ENCODE assay signal across 9 mouse cellular contexts in the genomic region with DNA sequence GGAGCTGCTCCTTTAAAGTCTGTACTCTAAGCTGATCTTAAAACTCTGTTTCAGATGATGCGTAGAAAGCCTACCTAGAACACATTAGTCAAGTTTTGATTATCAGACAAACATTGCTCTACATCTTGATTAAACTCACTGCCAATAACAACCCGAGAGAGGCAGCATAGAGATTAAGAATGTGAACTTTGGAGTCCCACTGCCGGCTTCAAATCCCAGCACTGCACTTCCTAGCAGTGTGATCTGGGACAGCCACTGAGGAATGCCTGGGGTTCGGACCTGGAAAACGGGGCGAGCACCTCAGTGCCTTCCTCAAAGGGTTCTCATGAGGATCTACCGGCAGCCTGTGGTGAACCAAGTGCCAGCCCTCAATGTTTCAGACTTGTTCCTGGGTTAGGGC. TPM values are rescaled to one million over a fixed set of nuclear protein-coding genes. Genes with fewer than 3 reads are reported as not detected.
A peak's percentile ranks its signal among the peaks of the same experiment; 100 is the strongest.
DNase-seq lines count a peak whose midpoint lies in the region; ATAC-seq and TF ChIP-seq lines count a peak whose summit lies in the region.
"Had no signal": no experiment of that assay in that cellular context is flagged by ENCODE, and none has a peak within 500 bp of the region (broad histone marks: within the 10 kb centered on the region; RNA-seq: fewer than 3 reads in every experiment).

No protein-coding gene starts in this region.

- TF ChIP-seq CTCF in kidney, postnatal 0 days (IDR thresholded peaks at IDR 0.05; ENCODE audit: low read depth), result no peak
- no peak for TF ChIP-seq CTCF in small intestine, adult 2 months (IDR thresholded peaks at IDR 0.05; ENCODE audit: extremely low read depth, insufficient read length, insufficient replicate concordance, low read depth, low read length)

- H3K9me3 ChIP-seq in forebrain, embryonic 10.5 days, result no peaks in the 10 kb centered on the region
- no peaks in the 10 kb centered on the region for H3K9me3 ChIP-seq in forebrain, embryonic 15.5 days
- H3K9me3 ChIP-seq in megakaryocyte, embryonic 14.5 days, result no peaks in the 10 kb centered on the region
- H3K9me3 ChIP-seq in kidney, postnatal 0 days (replicated peaks; ENCODE audit: low read length), result no peaks in the 10 kb centered on the region

- H3K4me1 ChIP-seq in forebrain, embryonic 10.5 days, result peaks cover 41% of the 10 kb centered on the region
- peaks cover 25% of the 10 kb centered on the region for H3K4me1 ChIP-seq in forebrain, embryonic 15.5 days
- H3K4me1 ChIP-seq in megakaryocyte, embryonic 14.5 days, result peaks cover 64% of the 10 kb centered on the region
- H3K4me1 ChIP-seq in kidney, postnatal 0 days (replicated peaks; ENCODE audit: insufficient read depth, low read length), result peaks cover 17% of the 10 kb centered on the region; the same call in 1 of the 2 replicates
- peaks cover 14% of the 10 kb centered on the region for H3K4me1 ChIP-seq in small intestine, adult 2 months (ENCODE audit: control insufficient read depth, insufficient read depth, insufficient read length, low read length)

- no peak for DNase-seq in forebrain, embryonic 10.5 days (ENCODE audit: extremely low spot score, low spot score)
- DNase-seq in kidney, postnatal 0 days (ENCODE audit: low spot score), result no peak
- no peak for DNase-seq in layer of hippocampus, adult 9-10 months (ENCODE audit: low spot score)
- DNase-seq in adipocyte (ENCODE audit: low spot score), result no peak
- DNase-seq: cerebellum, adult 18-20 months had no signal

- H3K36me3 ChIP-seq in forebrain, embryonic 10.5 days (replicated peaks), result peaks cover 59% of the 10 kb centered on the region
- peaks cover 27% of the 10 kb centered on the region for H3K36me3 ChIP-seq in forebrain, embryonic 15.5 days
- H3K36me3 ChIP-seq in megakaryocyte, embryonic 14.5 days (replicated peaks; ENCODE audit: low read length), result peaks cover 52% of the 10 kb centered on the region
- H3K36me3 ChIP-seq in kidney, postnatal 0 days (ENCODE audit: insufficient read depth, low read length), result peaks cover 18% of the 10 kb centered on the region
- H3K36me3 ChIP-seq in small intestine, adult 2 months (ENCODE audit: control insufficient read depth, insufficient read depth, low read length), result peaks cover 24% of the 10 kb centered on the region

- WGBS in forebrain, embryonic 10.5 days, result 93% methylated on average over 7 of the region's 7 CpGs
- 89% methylated on average over 7 of the region's 7 CpGs for WGBS in forebrain, embryonic 15.5 days
- WGBS in kidney, postnatal 0 days, result 85% methylated on average over 7 of the region's 7 CpGs
- 30% methylated on average over 7 of the region's 7 CpGs for WGBS in small intestine, adult 2 months

- H3K27me3 ChIP-seq in forebrain, embryonic 10.5 days (ENCODE audit: poor library complexity, severe bottlenecking), result no peaks in the 10 kb centered on the region
- no peaks in the 10 kb centered on the region for H3K27me3 ChIP-seq in forebrain, embryonic 15.5 days
- H3K27me3 ChIP-seq in megakaryocyte, embryonic 14.5 days (replicated peaks), result no peaks in the 10 kb centered on the region
- no peaks in the 10 kb centered on the region for H3K27me3 ChIP-seq in kidney, postnatal 0 days (ENCODE audit: insufficient read depth, low read length)
- H3K27me3 ChIP-seq in small intestine, adult 2 months (ENCODE audit: control insufficient read depth, insufficient read depth, low read length), result no peaks in the 10 kb centered on the region

- TF ChIP-seq POLR2A in small intestine, adult 2 months (IDR thresholded peaks at IDR 0.05; ENCODE audit: low read depth, low read length), result no peak

- H3K27ac ChIP-seq in forebrain, embryonic 10.5 days, result no peak overlapping the region
- H3K27ac ChIP-seq in forebrain, embryonic 15.5 days (replicated peaks), result no peak overlapping the region
- no peak overlapping the region for H3K27ac ChIP-seq in kidney, postnatal 0 days
- H3K27ac ChIP-seq in small intestine, adult 2 months (ENCODE audit: insufficient read depth, low read depth, low read length), result peak overlapping the region; percentile 77

- H3K4me2 ChIP-seq in forebrain, embryonic 15.5 days (replicated peaks), result no peak overlapping the region
- H3K4me2 ChIP-seq in kidney, postnatal 0 days (ENCODE audit: low read length), result peak overlapping the region; percentile 85

- ATAC-seq in forebrain, embryonic 15.5 days (replicated peaks), result no peak
- ATAC-seq in megakaryocyte, adult 5-6 weeks (ENCODE audit: poor library complexity, severe bottlenecking), result no peak
- ATAC-seq in kidney, postnatal 0 days (replicated peaks; ENCODE audit: low FRiP score, low read depth), result no peak

- H3K4me3 ChIP-seq in forebrain, embryonic 10.5 days, result peak overlapping the region; percentile 99; the same call in 1 of the 2 replicates
- H3K4me3 ChIP-seq in forebrain, embryonic 15.5 days, result no peak overlapping the region
- peak overlapping the region; percentile 44 for H3K4me3 ChIP-seq in megakaryocyte, embryonic 14.5 days (replicated peaks)
- peak overlapping the region; percentile 98; the same call in 1 of the 2 replicates for H3K4me3 ChIP-seq in kidney, postnatal 0 days (replicated peaks; ENCODE audit: low read depth, low read length)
- H3K4me3 ChIP-seq in small intestine, adult 2 months (ENCODE audit: low read depth, low read length), result peak overlapping the region; percentile 42

- H3K9ac ChIP-seq in forebrain, embryonic 15.5 days (replicated peaks), result no peak overlapping the region
- H3K9ac ChIP-seq in kidney, postnatal 0 days (ENCODE audit: low read depth, low read length), result 0 out of 2 replicates have a peak overlapping the region, but pooled peaks have one; percentile 5

RNA-seq across cellular contexts. Expression of gene Rer1, which starts 1.8 kb away (rescaled TPM):
- 133 and 137 TPM in 2 replicates for polyA plus RNA-seq in forebrain, embryonic 10.5 days (2016; fragmentation: Nextera tagmentation; extraction: Ambion mirVana)
- polyA plus RNA-seq in forebrain, embryonic 15.5 days (2015; fragmentation: Nextera tagmentation; extraction: Ambion mirVana), result 127 TPM in 2 replicates
- 18.8 and 58.8 TPM in 2 replicates for polyA plus RNA-seq in megakaryocyte, embryonic 14.5 days (2012; ENCODE audit: insufficient read depth, low replicate concordance)
- total RNA-seq in megakaryocyte, adult 5-6 weeks (2015), result 133 and 141 TPM in 2 replicates
- 116 and 130 TPM in 2 replicates for total RNA-seq in megakaryocyte, adult 5-6 weeks (2017)
- polyA plus RNA-seq in kidney, postnatal 0 days (2015; fragmentation: Nextera tagmentation; extraction: Ambion mirVana), result 194 and 205 TPM in 2 replicates
- 53.2 and 91.9 TPM in 2 replicates for polyA plus RNA-seq in small intestine, adult 2 months (2012; rRNA removed)

RNA-seq across cellular contexts. Expression of gene Morn1, which starts 2.0 kb away (rescaled TPM):
- polyA plus RNA-seq in forebrain, embryonic 10.5 days (2016; fragmentation: Nextera tagmentation; extraction: Ambion mirVana), result 4.5 and 6.8 TPM in 2 replicates
- polyA plus RNA-seq in forebrain, embryonic 15.5 days (2015; fragmentation: Nextera tagmentation; extraction: Ambion mirVana), result 8.8 and 8.9 TPM in 2 replicates
- 4.3 and 6.3 TPM in 2 replicates for polyA plus RNA-seq in megakaryocyte, embryonic 14.5 days (2012; ENCODE audit: insufficient read depth, low replicate concordance)
- total RNA-seq in megakaryocyte, adult 5-6 weeks (2015), result 0.71 TPM in 1 of 2 replicates, not detected in the other
- 0.95 and 1.1 TPM in 2 replicates for total RNA-seq in megakaryocyte, adult 5-6 weeks (2017)
- polyA plus RNA-seq in kidney, postnatal 0 days (2015; fragmentation: Nextera tagmentation; extraction: Ambion mirVana), result 7.0 and 7.6 TPM in 2 replicates
- 1.7 and 3.1 TPM in 2 replicates for polyA plus RNA-seq in small intestine, adult 2 months (2012; rRNA removed)

RNA-seq across cellular contexts. Expression of gene Pex10, which starts 17.5 kb away (rescaled TPM):
- 22.2 TPM in 2 replicates for polyA plus RNA-seq in forebrain, embryonic 10.5 days (2016; fragmentation: Nextera tagmentation; extraction: Ambion mirVana)
- polyA plus RNA-seq in forebrain, embryonic 15.5 days (2015; fragmentation: Nextera tagmentation; extraction: Ambion mirVana), result 22.0 and 23.5 TPM in 2 replicates
- 1.4 and 4.3 TPM in 2 replicates for polyA plus RNA-seq in megakaryocyte, embryonic 14.5 days (2012; ENCODE audit: insufficient read depth, low replicate concordance)
- total RNA-seq in megakaryocyte, adult 5-6 weeks (2015), result 3.7 and 4.3 TPM in 2 replicates
- total RNA-seq in megakaryocyte, adult 5-6 weeks (2017), result 3.3 and 5.7 TPM in 2 replicates
- polyA plus RNA-seq in kidney, postnatal 0 days (2015; fragmentation: Nextera tagmentation; extraction: Ambion mirVana), result 18.3 and 19.7 TPM in 2 replicates
- 7.8 and 15.2 TPM in 2 replicates for polyA plus RNA-seq in small intestine, adult 2 months (2012; rRNA removed)

RNA-seq across cellular contexts. Expression of gene Plch2, which starts 27.8 kb away (rescaled TPM):
- 0.43 and 0.64 TPM in 2 replicates for polyA plus RNA-seq in forebrain, embryonic 10.5 days (2016; fragmentation: Nextera tagmentation; extraction: Ambion mirVana)
- 10.0 and 12.7 TPM in 2 replicates for polyA plus RNA-seq in forebrain, embryonic 15.5 days (2015; fragmentation: Nextera tagmentation; extraction: Ambion mirVana)
- 0.27 and 0.88 TPM in 2 replicates for polyA plus RNA-seq in megakaryocyte, embryonic 14.5 days (2012; ENCODE audit: insufficient read depth, low replicate concordance)
- not detected in 2 replicates for total RNA-seq in megakaryocyte, adult 5-6 weeks (2015)
- total RNA-seq in megakaryocyte, adult 5-6 weeks (2017), result not detected in 2 replicates
- 2.1 and 2.3 TPM in 2 replicates for polyA plus RNA-seq in kidney, postnatal 0 days (2015; fragmentation: Nextera tagmentation; extraction: Ambion mirVana)
- 17.8 and 28.1 TPM in 2 replicates for polyA plus RNA-seq in small intestine, adult 2 months (2012; rRNA removed)
